Mouse (Mus musculus): ENCODE measurements around the gene Kif1b.

The Kif1b gene

DNA sequence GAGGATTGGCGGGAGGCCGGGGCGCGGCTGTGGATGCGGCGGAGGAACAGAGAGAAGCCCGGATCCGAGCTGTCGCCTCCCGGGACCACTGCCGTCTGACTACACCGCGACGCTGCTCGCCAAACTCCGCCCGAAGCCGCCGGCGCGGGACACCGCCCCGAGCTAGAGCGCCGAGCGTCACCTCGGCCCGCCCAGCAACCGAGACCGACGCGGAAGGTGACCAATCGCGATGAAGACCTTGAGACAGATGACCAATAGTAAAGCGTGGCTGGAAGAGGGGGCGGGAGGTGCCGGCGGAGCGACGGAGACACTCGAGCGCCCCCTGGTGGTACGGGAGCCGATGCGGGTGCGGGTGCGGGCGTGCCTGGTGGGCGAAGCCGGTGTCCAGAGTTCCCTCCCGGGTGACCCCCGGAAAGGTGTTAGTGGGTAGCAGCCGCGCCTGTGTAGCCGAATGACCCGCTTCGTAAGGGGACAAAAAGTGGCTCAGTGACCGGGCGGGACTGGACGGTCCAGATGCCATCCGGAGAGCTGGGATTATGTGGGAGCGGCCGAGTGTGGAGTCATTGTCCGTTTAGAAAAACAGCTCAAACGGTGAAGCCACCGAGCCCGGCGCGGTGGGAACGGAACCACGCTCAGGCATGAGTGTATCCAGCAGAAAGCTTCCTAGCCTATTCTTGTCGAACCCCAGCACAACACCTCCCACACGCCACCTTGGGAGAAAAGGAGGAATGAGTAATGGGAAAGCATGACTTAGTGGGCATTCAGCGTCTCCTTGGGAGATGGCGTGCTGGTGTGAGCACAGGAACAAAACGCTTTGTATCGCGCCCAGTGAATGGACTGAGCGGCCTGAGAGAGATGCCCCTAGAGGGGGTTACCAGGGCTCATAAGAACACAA, at the start of gene Kif1b:
Kif1b (minus strand) TSS at position 98 of the 895 bp plus-strand sequence.
- peak; percentile 99 for DNase-seq (ENCODE audit: low read depth, low spot score)

DNA sequence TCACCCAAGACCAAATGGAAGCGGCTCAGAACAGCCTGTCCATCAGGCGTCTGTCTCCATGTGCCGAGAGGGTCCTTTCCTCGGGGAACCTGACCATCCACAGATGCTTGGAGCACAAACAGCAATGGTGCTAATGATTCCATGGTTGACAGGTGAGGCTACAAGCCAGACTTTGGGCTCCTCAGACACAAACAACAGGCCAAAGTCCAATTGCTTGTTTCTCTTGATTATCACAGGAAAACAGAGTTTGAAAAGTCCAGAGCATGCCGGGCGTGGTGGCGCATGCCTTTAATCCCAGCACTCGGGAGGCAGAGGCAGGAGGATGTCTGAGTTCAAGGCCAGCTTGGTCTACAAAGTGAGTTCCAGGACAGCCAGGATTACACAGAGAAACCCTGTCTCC, 47.2 kb upstream of the Kif1b start:
- no peak for DNase-seq (ENCODE audit: low read depth, low spot score)

DNA sequence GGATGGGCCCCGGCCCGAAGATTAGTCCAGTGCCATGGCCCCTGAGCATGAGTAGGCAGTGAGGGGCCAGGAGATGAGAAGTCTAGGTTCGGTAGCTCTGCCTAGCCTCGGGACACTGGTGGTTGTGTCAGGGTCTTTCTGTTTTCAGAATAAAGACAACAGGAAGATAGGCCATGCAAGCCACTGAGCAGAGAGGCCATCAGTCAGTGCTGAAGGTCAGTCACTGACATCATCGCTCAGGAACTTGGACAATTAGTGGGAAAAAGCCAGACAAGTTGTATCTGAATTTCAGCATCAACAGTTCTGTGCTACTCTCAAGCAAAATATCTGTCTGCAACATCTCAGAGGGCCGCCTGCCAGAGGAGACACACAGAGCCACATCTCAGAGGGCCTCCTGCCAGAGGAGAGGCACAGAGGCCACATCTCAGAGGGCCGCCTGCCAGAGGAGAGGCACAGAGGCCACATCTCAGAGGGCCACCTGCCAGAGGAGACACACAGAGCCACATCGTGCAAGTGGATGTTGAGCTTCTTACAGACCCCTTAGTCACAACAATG, 44.2 kb upstream of the Kif1b start:
- no peak for DNase-seq (ENCODE audit: low read depth, low spot score)

- peak; percentile 23 for DNase-seq (ENCODE audit: low read depth, low spot score)
Measured at GRCm38 (mm10) chr4:149348963-149349362, 41.5 kb upstream of the Kif1b start.

- DNase-seq (ENCODE audit: low read depth, low spot score), result no peak
Measured at GRCm38 (mm10) chr4:149345873-149346272, 38.4 kb upstream of the Kif1b start.

DNA sequence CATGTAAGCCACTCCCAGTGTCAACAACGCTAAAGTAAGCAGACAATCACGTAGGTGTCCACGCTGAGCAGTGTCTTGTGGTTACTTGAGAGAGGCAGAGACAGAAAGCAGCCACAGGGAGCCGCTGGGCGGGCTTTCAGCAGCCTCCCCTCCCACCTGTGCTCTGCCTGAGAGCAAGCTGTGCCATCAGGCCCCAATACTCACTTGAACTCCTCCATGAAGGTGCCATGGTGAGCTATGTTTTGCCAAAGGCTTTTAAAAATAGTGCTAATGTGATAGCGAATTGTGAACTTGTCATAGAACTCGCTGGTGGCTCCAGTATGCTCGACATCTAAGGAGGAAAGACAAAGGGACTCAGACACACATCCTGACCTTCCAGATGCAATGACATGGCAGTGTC, 36.8 kb upstream of the Kif1b start:
- no peak for DNase-seq (ENCODE audit: low read depth, low spot score)

DNA sequence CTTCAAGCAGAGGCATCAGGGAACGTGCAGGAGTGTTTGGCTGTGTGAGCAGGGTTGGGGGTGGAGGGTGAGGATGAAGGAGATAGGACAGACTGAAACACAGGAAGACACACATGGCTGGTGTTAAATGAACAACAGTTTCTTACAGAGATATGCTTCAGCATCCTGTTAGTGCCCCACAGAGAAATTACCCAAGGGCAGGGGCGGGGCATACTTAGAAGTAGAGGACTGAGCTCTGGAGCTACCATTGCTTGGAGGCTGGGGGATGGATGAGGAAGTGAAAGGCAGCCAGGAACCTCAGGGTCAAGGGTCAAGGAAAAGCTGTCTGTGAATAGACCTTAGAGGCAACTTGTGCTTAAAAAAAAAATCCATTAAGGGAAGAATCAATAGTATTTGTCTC, 33.2 kb upstream of the Kif1b start:
- DNase-seq (ENCODE audit: low read depth, low spot score), result peak; percentile 26

- DNase-seq (ENCODE audit: low read depth, low spot score), result no peak
Measured at GRCm38 (mm10) chr4:149339426-149340214, 32.1 kb upstream of the Kif1b start.

- no peak for DNase-seq (ENCODE audit: low read depth, low spot score)
Measured at GRCm38 (mm10) chr4:149338137-149338536, 30.6 kb upstream of the Kif1b start.

GRCm38 (mm10) chr4:149337353-149337752, 29.9 kb upstream of the Kif1b start:
- no peak for DNase-seq (ENCODE audit: low read depth, low spot score)

DNA sequence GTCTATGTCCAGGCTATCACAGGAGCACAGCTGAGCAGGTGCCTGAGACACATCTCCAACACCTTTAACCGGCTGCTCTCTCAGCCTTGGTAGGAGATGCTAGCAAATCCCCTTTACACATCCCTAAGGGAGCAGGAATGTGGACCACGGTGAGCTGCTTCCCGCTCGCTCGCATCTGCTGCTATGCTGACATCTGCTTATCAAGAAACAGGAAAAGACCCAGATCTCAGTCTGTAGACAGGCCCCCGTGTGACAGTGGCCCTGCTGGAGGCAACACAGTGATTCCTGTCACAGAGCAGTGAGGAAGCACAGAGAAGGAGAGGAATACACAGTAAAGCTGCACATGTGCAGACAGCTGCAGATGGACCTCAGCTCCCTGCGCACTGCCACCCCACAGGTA, 28.8 kb upstream of the Kif1b start:
- DNase-seq (ENCODE audit: low read depth, low spot score), result no peak

DNA sequence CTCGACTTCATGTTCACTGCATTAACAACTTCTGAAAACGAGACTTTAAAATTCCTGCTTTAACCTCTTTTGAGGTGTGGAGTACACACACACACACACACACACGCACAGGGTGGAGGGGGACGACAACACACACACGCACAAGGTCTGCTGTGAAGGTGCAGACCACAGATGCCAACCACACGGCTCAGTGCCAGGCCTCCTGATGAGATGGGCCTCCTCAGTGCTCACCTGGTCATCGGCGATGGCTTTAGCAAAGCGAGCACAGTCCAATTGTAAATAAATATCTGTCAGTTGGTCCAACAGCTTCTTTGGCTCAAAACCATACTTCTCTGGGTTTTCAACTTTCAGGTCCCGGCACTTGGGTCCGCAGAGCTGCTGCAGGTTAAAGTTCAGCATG, 27.4 kb upstream of the Kif1b start:
- DNase-seq (ENCODE audit: low read depth, low spot score), result no peak

DNA sequence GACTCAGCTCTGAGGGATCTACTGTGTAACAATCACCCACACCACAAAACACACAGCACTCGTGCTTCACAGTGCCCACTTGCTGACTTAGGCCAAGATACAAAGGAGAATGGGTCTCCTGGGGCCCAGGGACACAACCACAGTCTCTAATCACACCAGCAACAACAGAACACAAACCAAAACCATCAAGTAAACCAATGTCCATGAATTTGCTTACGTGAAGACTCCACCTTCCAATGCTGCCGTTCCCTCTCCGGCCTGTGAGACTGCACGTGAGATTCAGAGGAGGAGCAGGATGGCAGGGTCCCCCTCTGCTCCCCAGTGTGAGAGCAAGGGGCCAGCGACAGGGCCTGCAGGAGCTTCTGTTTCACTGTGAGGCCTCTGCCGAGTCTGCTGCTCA, 25.2 kb upstream of the Kif1b start:
- DNase-seq (ENCODE audit: low read depth, low spot score), result no peak

GRCm38 (mm10) chr4:149330495-149330894, 23.0 kb upstream of the Kif1b start:
- DNase-seq (ENCODE audit: low read depth, low spot score), result no peak

DNA sequence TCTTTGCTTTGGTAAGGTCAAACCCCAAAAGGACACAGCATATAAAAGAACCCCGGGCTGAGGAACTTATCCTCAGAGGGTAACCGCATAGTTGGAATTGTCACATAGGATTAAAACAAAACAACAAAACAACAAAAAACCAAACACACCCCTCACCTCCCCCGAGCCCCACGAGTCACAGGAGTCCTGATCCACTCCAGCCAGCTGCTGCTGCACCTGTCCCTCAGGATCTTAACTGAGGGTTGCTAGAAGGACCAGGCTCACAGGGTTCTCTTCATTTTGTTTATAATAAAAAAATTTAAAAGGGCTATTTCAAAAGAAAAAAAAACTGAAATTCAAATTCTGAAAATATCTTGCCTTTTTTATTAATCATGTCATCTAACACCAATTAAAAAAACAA, 21.2 kb upstream of the Kif1b start:
- DNase-seq (ENCODE audit: low read depth, low spot score), result no peak

DNA sequence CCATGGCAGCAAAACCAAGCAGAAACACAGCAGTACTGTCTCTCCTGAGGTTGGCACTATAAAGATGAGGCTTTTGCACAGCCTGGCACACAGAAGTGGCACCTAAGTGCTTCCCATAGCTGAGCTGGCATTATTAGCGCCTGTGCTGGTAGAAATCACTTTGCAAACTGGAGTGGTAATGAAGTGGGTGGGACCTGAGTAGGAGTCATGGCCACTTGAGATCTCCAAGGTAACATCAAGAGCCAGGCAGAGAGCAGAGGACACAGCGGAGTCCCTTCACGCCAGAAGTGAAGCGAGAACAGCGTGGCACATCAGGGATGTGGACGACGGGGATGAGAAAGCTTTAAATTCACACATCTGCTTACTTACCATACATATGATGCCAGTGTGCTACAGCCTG, 19.8 kb upstream of the Kif1b start:
- DNase-seq (ENCODE audit: low read depth, low spot score), result no peak

DNA sequence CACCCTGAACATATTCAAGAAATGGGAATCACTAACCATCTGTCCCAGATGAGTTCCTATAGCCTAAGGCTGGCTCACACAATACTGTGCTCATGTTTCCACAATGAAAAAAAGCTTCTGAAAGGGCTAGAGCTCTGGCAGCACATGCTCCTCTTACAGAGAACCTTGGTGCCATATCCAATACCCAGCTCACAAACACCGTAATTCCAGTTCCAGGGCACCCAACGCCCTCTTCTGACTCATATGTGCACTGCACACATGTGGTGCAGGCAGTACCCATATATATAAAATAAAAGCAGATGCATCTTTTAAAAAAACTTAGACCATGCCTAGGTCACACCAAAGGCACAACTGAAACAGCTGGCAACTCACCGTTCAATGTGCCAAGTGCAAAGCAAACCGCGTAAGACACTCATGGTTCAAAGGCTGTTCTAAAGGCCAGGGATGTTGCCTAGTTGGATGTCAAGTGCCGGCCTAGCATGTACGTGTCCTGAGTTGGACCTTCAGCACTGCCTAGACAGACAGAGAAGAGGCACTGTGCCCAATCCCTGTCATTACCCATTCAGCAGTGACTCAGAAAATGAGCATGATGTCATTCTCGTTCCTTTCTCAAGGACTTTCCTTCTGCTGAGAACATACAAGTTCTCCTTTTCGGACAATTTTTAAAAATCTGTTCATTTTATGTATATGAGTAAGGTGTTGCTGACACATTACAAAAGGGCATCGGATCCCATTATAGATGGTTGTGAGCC, 18.1 kb upstream of the Kif1b start:
- DNase-seq (ENCODE audit: low read depth, low spot score), result no peak

DNA sequence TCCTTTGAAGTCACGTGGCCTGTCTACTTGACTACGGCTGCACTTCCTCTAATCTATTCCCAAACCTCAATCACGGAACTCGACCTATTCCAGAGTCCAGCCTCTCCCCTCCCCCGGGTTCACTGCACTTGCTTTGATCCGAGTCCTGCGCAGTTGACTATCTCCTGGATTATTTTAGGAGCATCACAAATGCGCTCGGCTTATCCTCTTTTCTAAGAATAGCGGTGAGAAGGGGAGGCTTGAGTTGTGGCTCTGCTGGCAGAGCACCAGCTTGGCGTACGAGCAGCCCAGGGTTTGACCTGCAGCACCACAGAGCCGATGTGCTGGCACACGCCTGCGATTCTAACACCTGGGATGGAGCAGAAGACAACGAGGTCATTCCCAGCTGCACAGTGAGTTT, 16.2 kb upstream of the Kif1b start:
- no peak for DNase-seq (ENCODE audit: low read depth, low spot score)

GRCm38 (mm10) chr4:149322718-149323117, 15.2 kb upstream of the Kif1b start:
- no peak for DNase-seq (ENCODE audit: low read depth, low spot score)

- peak; percentile 72 for DNase-seq (ENCODE audit: low read depth, low spot score)
Measured at GRCm38 (mm10) chr4:149322286-149322685, 14.8 kb upstream of the Kif1b start.

DNA sequence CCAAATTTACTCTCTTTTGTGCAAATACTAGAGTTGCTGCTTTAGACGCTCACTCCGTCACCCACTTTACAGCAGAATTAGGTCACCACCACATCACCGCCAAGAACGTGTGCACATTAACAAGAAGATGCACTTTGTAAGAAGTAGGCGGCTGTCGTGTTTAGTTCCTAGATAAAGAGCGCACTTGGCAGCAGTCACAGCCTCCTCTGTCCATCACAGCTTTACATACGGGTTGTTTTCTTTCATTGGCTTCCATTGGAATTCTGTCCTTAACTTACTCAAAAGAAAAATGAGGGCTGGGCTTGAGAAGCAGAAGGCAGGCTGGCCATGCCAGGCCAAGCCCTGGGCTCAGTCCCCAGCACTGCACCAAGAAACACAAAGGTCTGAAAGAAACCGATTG, 11.6 kb upstream of the Kif1b start:
- no peak for DNase-seq (ENCODE audit: low read depth, low spot score)

DNA sequence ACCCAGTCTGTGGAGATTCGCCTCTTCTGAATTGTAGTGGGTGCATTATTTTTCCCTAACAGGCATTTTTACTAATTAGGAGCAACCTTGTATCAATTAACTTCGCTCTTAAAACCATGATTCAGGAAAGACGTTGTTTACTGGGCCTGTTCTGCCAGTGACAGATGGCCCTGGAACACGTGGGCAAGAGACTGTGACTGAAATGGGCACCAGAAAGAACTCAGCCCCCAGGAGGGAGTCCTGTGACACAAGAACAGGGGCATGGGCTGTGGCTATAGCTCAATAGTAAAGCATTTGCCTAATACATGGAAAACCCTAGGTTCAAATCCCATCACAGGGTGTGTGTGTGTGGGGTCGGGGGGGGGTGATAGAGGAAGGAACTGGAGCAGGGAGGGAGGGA, 9.9 kb upstream of the Kif1b start:
- DNase-seq (ENCODE audit: low read depth, low spot score), result no peak

Data from CD4-positive, CD25-positive, alpha-beta regulatory T cell, adult 2 months (primary cell).